Mouse (Mus musculus): ENCODE measurements around the gene Vstm2l.

DNA sequence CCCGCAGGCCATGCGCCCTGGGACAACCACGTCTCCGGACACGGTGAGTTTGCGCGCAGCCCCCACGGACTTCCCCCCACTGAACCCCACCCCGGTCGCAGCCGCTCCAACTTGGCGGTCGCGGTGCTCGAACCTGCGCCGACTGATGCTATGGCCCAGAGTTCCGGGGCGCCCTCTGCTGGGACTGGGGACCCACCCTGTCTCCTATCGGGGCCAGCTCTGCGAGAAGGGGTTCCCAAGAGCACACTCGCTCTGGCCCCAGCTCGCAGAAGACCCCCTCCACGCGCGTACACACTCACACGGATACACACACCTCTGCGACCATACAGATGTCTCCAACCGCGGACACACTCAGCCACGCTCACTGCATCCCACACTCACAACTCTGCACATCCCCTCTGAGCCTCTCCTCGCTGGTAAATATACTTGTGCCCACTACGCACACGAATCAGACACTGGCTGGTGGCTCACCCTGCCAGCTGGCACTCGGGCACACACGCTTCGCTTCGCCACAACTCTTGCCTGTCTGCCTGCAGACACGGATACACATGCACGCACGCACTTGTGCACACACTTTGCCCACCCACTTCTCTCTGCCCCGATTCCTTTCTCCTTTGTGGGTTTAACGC is 550 bp downstream of the Vstm2l start:
- TF ChIP-seq CTCF (IDR thresholded peaks at IDR 0.05; ENCODE audit: low read depth, low read length), result no peak
- TF ChIP-seq POLR2AphosphoS5 (IDR thresholded peaks at IDR 0.05; ENCODE audit: insufficient replicate concordance, low read depth, low read length), result no peak
- TF ChIP-seq GATA2 (IDR thresholded peaks at IDR 0.05; ENCODE audit: borderline replicate concordance, low read depth, low read length), result no peak
- no peak for TF ChIP-seq GATA1 (IDR thresholded peaks at IDR 0.05; ENCODE audit: borderline replicate concordance, low read length)
- TF ChIP-seq TAL1 (conservative IDR thresholded peaks at IDR 0.05; ENCODE audit: low read depth, low read length), result no peak
